Mouse (Mus musculus) CH12.LX (cell line): Measurements from ENCODE around the gene Glyctk.

Experiments
- CTCF ChIP-seq, 2 experiments: IDR thresholded peaks in 1 of 2; conservative IDR thresholded peaks in 1 of 2; 2 replicates each; pipeline ENCODE4 v1.5.1; 2011 to 2012; ENCODE audit warnings: low read depth in 2 of 2, low read length in 2 of 2, improper control_type of control experiment in 1 of 2, inconsistent platforms in 1 of 2, mild to moderate bottlenecking in 1 of 2, moderate library complexity in 1 of 2
- E2F4 ChIP-seq: IDR thresholded peaks from 2 replicates; pipeline ENCODE4 v1.6.1; 2011; ENCODE audit warnings: low read depth, low read length, improper control_type of control experiment; ENCODE audit not compliant: insufficient replicate concordance
- ELF1 ChIP-seq: IDR thresholded peaks from 2 replicates; pipeline ENCODE4 v1.6.1; 2014; ENCODE audit warnings: low read depth, mild to moderate bottlenecking, inconsistent platforms, low read length, improper control_type of control experiment
- EP300 ChIP-seq: IDR thresholded peaks from 2 replicates; pipeline ENCODE4 v1.6.1; 2011; ENCODE audit warnings: low read length, improper control_type of control experiment
- KAT2A ChIP-seq: IDR thresholded peaks from 2 replicates; pipeline ENCODE4 v1.6.1; 2012; ENCODE audit warnings: low read length, improper control_type of control experiment, inconsistent platforms; ENCODE audit not compliant: insufficient replicate concordance
- MYC ChIP-seq: IDR thresholded peaks from 2 replicates; pipeline ENCODE4 v1.6.1; 2011; ENCODE audit warnings: low read depth, mild to moderate bottlenecking, improper control_type of control experiment, low read length
- PAX5 ChIP-seq: IDR thresholded peaks from 2 replicates; pipeline ENCODE4 v1.6.1; 2012; ENCODE audit warnings: low read length, inconsistent platforms, mixed read lengths
- POLR2A ChIP-seq: IDR thresholded peaks from 2 replicates; pipeline ENCODE4 v1.6.1; 2011; ENCODE audit warnings: low read depth, mild to moderate bottlenecking, improper control_type of control experiment, low read length
- RAD21 ChIP-seq: IDR thresholded peaks from 2 replicates; pipeline ENCODE4 v1.6.1; 2011; ENCODE audit warnings: low read depth, mild to moderate bottlenecking, low read length, improper control_type of control experiment, moderate library complexity
- TCF12 ChIP-seq: IDR thresholded peaks from 2 replicates; pipeline ENCODE4 v1.6.1; 2014; ENCODE audit warnings: low read depth, mild to moderate bottlenecking, inconsistent platforms, low read length, improper control_type of control experiment

GRCm38 (mm10) chr9:106160426-106160825, 2.5 kb upstream of the Glyctk start:
- TF ChIP-seq POLR2A (no peak), MYC (no peak), RAD21 (no peak), ELF1 (no peak), PAX5 (no peak), E2F4 (no peak), CTCF (conservative IDR thresholded peaks at IDR 0.05 in 1 of 2, IDR thresholded peaks at IDR 0.05 in 1 of 2; ENCODE audit: low read depth in 2 of 2, low read length in 2 of 2) (no peak), TCF12 (no peak), KAT2A (no peak), EP300 (no peak)
